Mouse (Mus musculus) spleen, adult 2 months (tissue): ENCODE measurements around the gene Sord. TPM values are rescaled to one million over a fixed set of nuclear protein-coding genes. Genes with fewer than 3 reads are reported as not detected.
A peak's percentile ranks its signal among the peaks of the same experiment; 100 is the strongest.

Experiments used
- DNase-seq, 2 experiments: peaks; one replicate each; pipeline versions ENCODE4 v3.0.0 to v3.0.0-alpha.2; 2012 to 2021; ENCODE audit warnings: low spot score in 2 of 2, low read depth in 1 of 2
- H3K27ac ChIP-seq: fragments of 200-500 bp; 2 replicates; pipeline ENCODE4 v1.5.1; 2012; ENCODE audit warnings: low read length, inconsistent platforms; ENCODE audit not compliant: insufficient read depth
- H3K27me3 ChIP-seq: fragments of 200-500 bp; 2 replicates; pipeline ENCODE4 v1.6.1; 2012; ENCODE audit warnings: mild to moderate bottlenecking, moderate library complexity, low read length, inconsistent platforms; ENCODE audit not compliant: control insufficient read depth, insufficient read depth
- H3K36me3 ChIP-seq: fragments of 200-500 bp; 2 replicates; pipeline ENCODE4 v1.6.1; 2012; ENCODE audit warnings: mild to moderate bottlenecking, low read length, inconsistent platforms; ENCODE audit not compliant: control insufficient read depth, insufficient read depth
- H3K4me1 ChIP-seq: fragments of 200-500 bp; 2 replicates; pipeline ENCODE4 v1.6.1; 2011; ENCODE audit warnings: inconsistent platforms; ENCODE audit not compliant: control insufficient read depth, insufficient read depth, insufficient read length
- H3K4me3 ChIP-seq: fragments of 200-500 bp; 2 replicates; pipeline ENCODE4 v1.5.1; 2011; ENCODE audit warnings: mild to moderate bottlenecking, inconsistent platforms; ENCODE audit not compliant: insufficient read depth, insufficient read length; ENCODE audit errors: extremely low read depth
- CTCF ChIP-seq: fragments of 200-500 bp; IDR thresholded peaks from 2 replicates; pipeline ENCODE4 v1.5.1; 2011; ENCODE audit warnings: mild to moderate bottlenecking, inconsistent platforms; ENCODE audit not compliant: insufficient read depth, insufficient read length, insufficient replicate concordance; ENCODE audit errors: extremely low read depth
- POLR2A ChIP-seq: fragments of 200-500 bp; IDR thresholded peaks from 2 replicates; pipeline ENCODE4 v1.6.1; 2011; ENCODE audit warnings: low read depth, low read length, inconsistent platforms
- WGBS: fragments of 180-500 bp; shearing (Covaris S2); methylation state at CpG from one replicate; pipeline ENCODE4 v1.1.7; 2018; 5-methylcytosine and 5-hydroxymethylcytosine counted together
- polyA plus RNA-seq: library from polyadenylated mRNA; depleted of rRNA; stranded (reverse); fragments of >200 nt; gene quantifications from 2 replicates; pipeline ENCODE4 v1.2.3, GENCODE M21; 2012

The Sord gene
- polyA plus RNA-seq, 1 experiment: 6.9 TPM

DNA sequence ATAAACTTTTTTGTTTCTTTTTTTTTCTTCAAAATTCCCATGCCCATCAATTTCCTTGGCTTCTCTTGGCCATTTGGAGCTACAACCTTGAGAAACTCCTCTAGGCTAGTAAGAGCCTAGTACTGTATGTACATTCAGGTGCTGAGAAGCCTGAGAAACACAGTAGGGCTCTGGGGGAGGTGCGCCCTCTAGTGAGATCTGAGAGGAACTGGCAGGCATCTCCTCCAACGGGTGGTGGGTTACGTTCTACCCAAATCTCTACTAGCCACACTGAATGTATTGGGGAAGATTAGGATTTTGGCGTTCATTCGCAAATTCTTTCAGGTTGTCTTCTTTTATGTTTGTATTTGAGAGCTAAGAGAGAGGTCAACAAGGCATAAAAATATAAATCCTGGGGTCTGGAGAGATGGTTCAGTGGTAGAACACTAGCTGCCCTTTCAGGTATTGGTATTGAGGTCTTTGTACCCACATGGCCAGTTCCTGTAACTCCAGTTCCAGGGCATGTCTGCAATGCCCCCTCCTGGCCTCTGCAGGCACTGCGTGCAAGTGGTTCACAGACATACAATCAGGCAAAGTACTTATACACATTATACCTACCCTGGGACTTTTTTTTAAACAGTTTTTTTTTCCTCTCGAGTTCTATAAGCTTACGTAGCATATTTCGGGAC lies 68.2 kb downstream of the Sord start:
- TF ChIP-seq POLR2A: no peak
- peak; percentile 78; the same call in 1 of the 2 replicates for TF ChIP-seq CTCF
- H3K4me1 ChIP-seq: peaks cover 15% of the 10 kb centered on the region; the same call in 1 of the 2 replicates
- peak; percentile 52 to 60 for DNase-seq
- H3K27me3 ChIP-seq: peaks cover 30% of the 10 kb centered on the region
- no peaks in the 10 kb centered on the region for H3K36me3 ChIP-seq
- H3K27ac ChIP-seq: no peak overlapping the region
- 14% methylated on average over 9 of the region's 9 CpGs for WGBS
- no peak overlapping the region for H3K4me3 ChIP-seq

DNA sequence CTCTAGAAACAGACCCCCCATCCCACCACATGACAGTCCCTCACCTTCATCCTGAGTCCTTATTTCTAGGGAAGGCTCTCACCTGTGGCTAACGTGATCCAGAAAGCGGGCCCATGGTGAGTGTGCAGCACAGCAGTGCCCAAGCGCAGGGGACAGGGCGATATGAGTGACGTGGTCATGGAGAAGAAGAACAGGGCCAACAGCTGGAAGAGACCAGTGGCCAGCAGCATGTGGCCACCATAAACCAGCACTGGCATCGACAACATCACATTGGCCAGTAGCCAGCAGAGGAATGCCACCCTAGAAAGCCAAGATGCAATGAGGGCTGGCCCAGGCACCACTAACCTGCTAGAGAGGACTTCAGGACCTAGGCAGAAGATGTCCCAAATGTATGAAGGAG lies 70.0 kb downstream of the Sord start:
- Histone ChIP-seq H3K27me3 (peaks cover 20% of the 10 kb centered on the region), H3K4me3 (no peak overlapping the region), H3K4me1 (peaks cover 9% of the 10 kb centered on the region; the same call in 1 of the 2 replicates), H3K36me3 (no peaks in the 10 kb centered on the region), H3K27ac (no peak overlapping the region)
- no peak for DNase-seq
- TF ChIP-seq CTCF (no peak), POLR2A (no peak)
- WGBS: 90% methylated on average over 6 of the region's 6 CpGs

DNA sequence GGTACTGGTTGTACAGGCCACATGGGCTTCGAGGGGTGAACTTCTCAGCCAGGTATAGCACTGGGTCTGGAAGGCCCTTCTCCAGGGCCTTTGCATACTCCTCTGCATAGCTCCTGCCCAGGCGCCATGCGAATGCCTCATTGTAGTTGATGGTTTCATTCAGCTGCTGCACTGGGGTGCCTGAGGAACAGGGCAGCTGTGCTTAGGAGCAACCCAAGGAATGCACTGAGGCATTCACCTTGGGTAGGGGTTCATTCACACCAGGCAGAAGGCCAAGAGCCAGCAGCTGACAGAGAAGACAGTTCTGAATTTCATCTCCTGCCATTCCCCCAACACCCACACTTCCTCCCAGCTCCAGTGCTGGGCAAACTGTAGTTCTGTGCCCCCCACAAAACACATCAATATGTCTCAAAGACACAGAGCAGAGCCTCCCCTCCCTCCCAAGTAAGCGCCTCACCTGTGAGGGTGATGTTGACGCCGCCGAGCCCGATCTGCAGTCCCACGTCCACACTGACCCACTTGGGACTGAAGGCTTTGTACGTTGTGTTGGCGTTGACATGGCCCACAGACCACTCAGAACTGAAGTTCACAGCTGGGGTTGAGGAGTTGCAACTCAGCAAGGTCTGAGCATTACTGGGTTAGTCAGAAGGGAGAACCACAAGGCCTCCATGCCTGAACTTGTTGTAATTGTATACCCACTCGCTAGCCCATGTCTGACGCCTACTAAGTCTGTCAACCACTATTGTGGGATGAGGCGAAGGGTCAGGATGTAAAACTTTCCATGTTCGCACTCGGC lies 70.7 kb downstream of the Sord start:
- DNase-seq: no peak
- 88% methylated on average over 16 of the region's 16 CpGs for WGBS
- H3K4me1 ChIP-seq: peaks cover 9% of the 10 kb centered on the region; the same call in 1 of the 2 replicates
- H3K36me3 ChIP-seq: no peaks in the 10 kb centered on the region
- H3K27me3 ChIP-seq: peaks cover 12% of the 10 kb centered on the region
- TF ChIP-seq POLR2A (no peak), CTCF (no peak)
- H3K27ac ChIP-seq: no peak overlapping the region
- no peak overlapping the region for H3K4me3 ChIP-seq

DNA sequence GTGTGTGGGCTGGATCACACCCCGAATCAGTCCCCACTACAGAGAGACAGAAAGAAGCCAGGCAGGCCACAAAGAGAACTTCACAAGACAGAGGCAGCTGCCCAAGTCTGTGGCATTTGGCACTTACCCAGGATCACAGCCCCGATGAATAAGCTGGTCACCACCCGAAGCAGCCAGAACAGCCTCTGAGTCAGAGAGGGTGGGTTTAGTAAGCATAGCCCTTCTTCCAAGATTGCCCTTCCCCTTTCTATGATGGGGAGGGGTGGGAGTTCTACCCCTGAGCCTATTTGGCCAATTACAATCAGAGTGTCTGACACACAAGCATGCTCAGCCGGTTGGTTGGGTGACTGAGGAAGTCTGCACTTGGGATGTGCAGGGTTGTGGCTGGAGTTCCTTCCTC lies 71.6 kb downstream of the Sord start:
- no peak for DNase-seq
- WGBS: 6% methylated on average over 4 of the region's 4 CpGs
- Histone ChIP-seq H3K27ac (no peak overlapping the region), H3K27me3 (peaks cover 7% of the 10 kb centered on the region), H3K36me3 (no peaks in the 10 kb centered on the region), H3K4me1 (peaks cover 6% of the 10 kb centered on the region; the same call in 1 of the 2 replicates), H3K4me3 (no peak overlapping the region)
- TF ChIP-seq CTCF (no peak), POLR2A (no peak)

DNA sequence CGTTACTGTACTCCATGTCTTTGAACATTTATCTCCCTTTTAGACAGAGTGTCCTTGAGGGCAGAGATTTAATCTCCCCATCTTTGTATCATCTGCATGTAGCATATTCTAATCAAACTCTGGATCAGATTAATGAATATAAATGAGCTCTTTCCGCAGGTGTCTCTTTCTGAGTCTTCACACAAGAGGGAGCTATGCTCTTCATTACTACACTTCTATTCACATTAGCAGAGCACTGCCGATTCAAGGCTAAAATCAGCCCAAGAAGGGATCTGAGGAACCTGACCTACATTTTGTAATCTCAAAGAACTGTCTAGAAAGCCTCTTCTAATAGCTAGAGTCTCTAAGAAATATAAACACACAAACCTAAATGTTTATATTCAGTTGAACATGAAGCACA lies 75.1 kb downstream of the Sord start:
- no peaks in the 10 kb centered on the region for H3K36me3 ChIP-seq
- no peak overlapping the region for H3K27ac ChIP-seq
- H3K4me1 ChIP-seq: peaks cover 3% of the 10 kb centered on the region; the same call in 1 of the 2 replicates
- H3K27me3 ChIP-seq: peaks cover 6% of the 10 kb centered on the region
- H3K4me3 ChIP-seq: no peak overlapping the region
- no peak for TF ChIP-seq POLR2A
- no peak for TF ChIP-seq CTCF
- no peak for DNase-seq
- WGBS: 38% methylated on average over 3 of the region's 3 CpGs

DNA sequence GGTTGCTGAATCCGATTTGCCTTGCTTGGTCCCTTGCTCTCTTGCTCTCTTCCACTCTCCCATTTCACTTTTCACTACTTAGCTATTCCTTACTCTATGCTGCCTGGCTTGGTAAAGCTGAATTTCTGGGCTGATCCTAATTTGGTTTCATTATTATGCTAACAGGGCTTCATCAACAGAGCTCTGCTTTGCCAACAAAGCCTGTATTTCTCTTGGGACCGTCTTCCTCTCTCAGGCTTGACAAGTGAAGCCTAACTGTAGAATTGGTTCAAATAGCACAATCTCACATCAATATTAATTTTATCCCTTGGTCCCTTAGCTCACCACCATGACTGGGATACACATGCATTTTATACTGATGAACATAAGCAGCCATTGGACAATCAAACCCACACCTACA lies 77.0 kb downstream of the Sord start:
- Histone ChIP-seq H3K4me3 (no peak overlapping the region), H3K27ac (no peak overlapping the region), H3K27me3 (peaks cover 6% of the 10 kb centered on the region), H3K36me3 (no peaks in the 10 kb centered on the region), H3K4me1 (peaks cover 3% of the 10 kb centered on the region; the same call in 1 of the 2 replicates)
- DNase-seq: no peak
- 81% methylated on average over 2 of the region's 2 CpGs for WGBS
- TF ChIP-seq CTCF: no peak
- no peak for TF ChIP-seq POLR2A

DNA sequence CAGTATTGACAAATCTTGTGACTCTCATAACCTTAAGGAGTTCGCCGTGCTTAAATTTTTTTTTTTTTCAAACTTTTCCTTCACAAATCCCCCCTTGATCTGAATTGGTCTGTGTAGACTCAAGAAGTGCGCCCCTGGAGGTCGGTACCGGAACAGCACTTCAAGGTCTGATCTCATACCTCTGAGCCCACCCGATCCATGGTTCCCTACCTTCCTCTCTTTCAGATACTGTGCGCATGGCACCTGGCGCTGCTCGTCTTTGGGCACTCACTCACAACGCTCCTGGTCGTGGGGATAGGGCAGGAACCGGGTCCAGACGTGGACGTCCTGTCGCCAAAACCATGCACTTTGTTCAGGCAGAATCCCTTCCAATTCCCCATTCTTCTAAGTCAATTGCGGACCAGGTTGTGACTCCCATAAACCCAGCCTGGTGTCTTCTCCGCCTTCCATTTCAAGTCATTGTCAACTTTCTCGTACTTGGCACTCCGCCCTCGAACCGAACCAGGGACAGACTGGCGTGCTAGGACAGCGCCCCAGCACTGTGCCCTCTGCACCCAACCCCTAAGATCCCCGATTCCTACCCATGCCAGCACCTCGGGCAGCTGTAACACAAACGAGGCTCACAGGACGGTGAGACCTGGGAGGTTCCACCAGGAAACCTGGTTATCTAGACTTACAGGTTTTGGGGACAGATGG lies 78.3 kb downstream of the Sord start:
- H3K36me3 ChIP-seq: no peaks in the 10 kb centered on the region
- no peak overlapping the region for H3K27ac ChIP-seq
- H3K27me3 ChIP-seq: peaks cover 6% of the 10 kb centered on the region
- H3K4me1 ChIP-seq: peaks cover 3% of the 10 kb centered on the region; the same call in 1 of the 2 replicates
- DNase-seq: peak; percentile 26 to 54
- TF ChIP-seq POLR2A (no peak), CTCF (peak; percentile 72; the same call in 1 of the 2 replicates)
- H3K4me3 ChIP-seq: no peak overlapping the region
- WGBS: 7% methylated on average over 27 of the region's 27 CpGs
